10 mouse cellular contexts compared by ENCODE assay signal in the genomic region with DNA sequence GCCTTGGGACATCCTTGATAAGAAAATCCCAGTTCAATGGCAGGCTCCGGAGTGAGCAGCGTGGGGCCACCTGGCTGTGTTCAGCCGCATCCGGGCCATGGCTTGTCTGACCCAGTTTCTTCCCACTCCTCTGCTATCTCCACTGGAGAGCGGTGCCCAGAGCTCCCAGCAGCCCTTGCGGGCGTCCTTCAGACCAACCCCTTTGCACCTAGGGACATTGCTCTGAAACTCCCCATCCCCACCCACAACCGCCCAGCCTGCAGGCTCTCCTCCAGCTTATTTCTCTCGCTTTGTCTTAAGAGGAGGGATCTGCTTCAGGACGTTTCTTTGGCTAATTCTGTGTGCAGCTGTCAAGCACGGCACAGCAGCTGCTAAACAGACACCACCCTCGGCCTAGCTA.
DNase-seq lines count a peak whose midpoint lies in the region; ATAC-seq lines count a peak whose summit lies in the region.
"Had no signal": no experiment of that assay in that cellular context is flagged by ENCODE, and none has a peak within 500 bp of the region (broad histone marks: within the 10 kb centered on the region; RNA-seq: fewer than 3 reads in every experiment).

No protein-coding gene starts in this region.

- H3K27ac ChIP-seq in lung, embryonic 15.5 days: no peak overlapping the region
- 0 out of 2 replicates have a peak overlapping the region, but pooled peaks have one; percentile 21 for H3K27ac ChIP-seq in midbrain, embryonic 14.5 days (replicated peaks; ENCODE audit: low read depth, low read length)
- H3K27ac ChIP-seq: embryonic facial prominence, embryonic 15.5 days had no signal

- no peaks in the 10 kb centered on the region for H3K9me3 ChIP-seq in lung, embryonic 15.5 days
- no peaks in the 10 kb centered on the region for H3K9me3 ChIP-seq in midbrain, embryonic 14.5 days (ENCODE audit: control insufficient read depth, low read length)
- H3K9me3 ChIP-seq: embryonic facial prominence, embryonic 15.5 days had no signal

- H3K4me1 ChIP-seq in lung, embryonic 15.5 days: no peaks in the 10 kb centered on the region
- H3K4me1 ChIP-seq in midbrain, embryonic 14.5 days (ENCODE audit: control insufficient read depth, insufficient read depth, low read length): peaks cover 11% of the 10 kb centered on the region

- H3K4me2 ChIP-seq in lung, embryonic 15.5 days: 0 out of 2 replicates have a peak overlapping the region, but pooled peaks have one; percentile 16
- no peak overlapping the region for H3K4me2 ChIP-seq in midbrain, embryonic 14.5 days (ENCODE audit: low read length)
- H3K4me2 ChIP-seq: embryonic facial prominence, embryonic 15.5 days had no signal

- 30% methylated on average over 12 of the region's 12 CpGs for WGBS in lung, embryonic 15.5 days
- WGBS in midbrain, embryonic 14.5 days: 32% methylated on average over 12 of the region's 12 CpGs

- H3K9ac ChIP-seq in lung, embryonic 15.5 days: no peak overlapping the region
- no peak overlapping the region for H3K9ac ChIP-seq in midbrain, embryonic 14.5 days (replicated peaks; ENCODE audit: low read length)
- H3K9ac ChIP-seq: embryonic facial prominence, embryonic 15.5 days had no signal

- no peak overlapping the region for H3K4me3 ChIP-seq in lung, embryonic 15.5 days
- no peak overlapping the region for H3K4me3 ChIP-seq in midbrain, embryonic 14.5 days (replicated peaks; ENCODE audit: low read depth, low read length)
- H3K4me3 ChIP-seq: embryonic facial prominence, embryonic 15.5 days had no signal

- H3K27me3 ChIP-seq in lung, embryonic 15.5 days: peaks cover 16% of the 10 kb centered on the region
- H3K27me3 ChIP-seq in midbrain, embryonic 14.5 days (ENCODE audit: control insufficient read depth, insufficient read depth, low read length): 0 out of 2 replicates have a peak, but pooled peaks cover 4% of the 10 kb centered on the region

- no peak; the same call in 1 of the 2 replicates for ATAC-seq in lung, embryonic 15.5 days (ENCODE audit: borderline replicate concordance, extremely low read depth, low FRiP score, low TSS enrichment)
- ATAC-seq in midbrain, embryonic 14.5 days (ENCODE audit: low FRiP score, low TSS enrichment): no peak

- no peaks in the 10 kb centered on the region for H3K36me3 ChIP-seq in lung, embryonic 15.5 days
- H3K36me3 ChIP-seq in midbrain, embryonic 14.5 days (ENCODE audit: control insufficient read depth, insufficient read depth, low read length): no peaks in the 10 kb centered on the region
- H3K36me3 ChIP-seq: embryonic facial prominence, embryonic 15.5 days had no signal

- peak; percentile 41 to 68 for DNase-seq in adrenal gland, adult (ENCODE audit: inconsistent age in 2 of 2, low spot score in 1 of 2)
- no peak for DNase-seq in adrenal gland, adult 18-20 months (ENCODE audit: low spot score in 2 of 2)
- DNase-seq in lung, postnatal 36 days: no peak
- DNase-seq in cerebellum, adult 9-10 months: peak; percentile 54
- DNase-seq in midbrain, embryonic 14.5 days: no peak
- no peak for DNase-seq in layer of hippocampus, adult 8-10 months (ENCODE audit: low spot score in 2 of 2)
- DNase-seq in thymus, postnatal 14 days: no peak
- DNase-seq: right cerebral cortex, adult 18-20 months had no signal

Comparison
In these comparisons a context has a peak if more than half of its experiments do, and no peak if none do; other contexts are left out.
1. DNase-seq: peak in adrenal gland, adult (2 of 2) and cerebellum, adult 9-10 months (single experiment); none in adrenal gland, adult 18-20 months (0 of 2), lung, postnatal 36 days (single experiment), midbrain, embryonic 14.5 days (single experiment), layer of hippocampus, adult 8-10 months (0 of 2) and thymus, postnatal 14 days (single experiment).